Mouse (Mus musculus): ENCODE results near the gene Itpkb.

- no peak for TF ChIP-seq EP300 (IDR thresholded peaks at IDR 0.05; ENCODE audit: low read depth)
- no peak for TF ChIP-seq CTCF (IDR thresholded peaks at IDR 0.05; ENCODE audit: low read depth)
Observed at GRCm38 (mm10) chr1:180317450-180317849, 12.8 kb upstream of the Itpkb start.
